Mouse (Mus musculus) stomach, postnatal 0 days (tissue): Measurements from ENCODE around the gene Rasa4.
"Not testable (repeated sequence)": the region's sequence is repeated elsewhere in the genome, so short reads cannot be mapped to it uniquely, and the experiment has no call there.

Experiments
- CTCF ChIP-seq: IDR thresholded peaks from 2 replicates; pipeline ENCODE4 v1.5.1; 2016; ENCODE audit warnings: antibody characterized with exemption, low read depth, mild to moderate bottlenecking, moderate library complexity
- EP300 ChIP-seq: optimal IDR thresholded peaks from 2 replicates; pipeline ENCODE3; 2016; ENCODE audit warnings: antibody characterized with exemption

- TF ChIP-seq CTCF, EP300: not testable (repeated sequence)
Observed at GRCm38 (mm10) chr5:136149134-136149576, 65.4 kb downstream of the Rasa4 start.
